Comparison of ENCODE assay signal across 9 mouse cellular contexts in the genomic region with DNA sequence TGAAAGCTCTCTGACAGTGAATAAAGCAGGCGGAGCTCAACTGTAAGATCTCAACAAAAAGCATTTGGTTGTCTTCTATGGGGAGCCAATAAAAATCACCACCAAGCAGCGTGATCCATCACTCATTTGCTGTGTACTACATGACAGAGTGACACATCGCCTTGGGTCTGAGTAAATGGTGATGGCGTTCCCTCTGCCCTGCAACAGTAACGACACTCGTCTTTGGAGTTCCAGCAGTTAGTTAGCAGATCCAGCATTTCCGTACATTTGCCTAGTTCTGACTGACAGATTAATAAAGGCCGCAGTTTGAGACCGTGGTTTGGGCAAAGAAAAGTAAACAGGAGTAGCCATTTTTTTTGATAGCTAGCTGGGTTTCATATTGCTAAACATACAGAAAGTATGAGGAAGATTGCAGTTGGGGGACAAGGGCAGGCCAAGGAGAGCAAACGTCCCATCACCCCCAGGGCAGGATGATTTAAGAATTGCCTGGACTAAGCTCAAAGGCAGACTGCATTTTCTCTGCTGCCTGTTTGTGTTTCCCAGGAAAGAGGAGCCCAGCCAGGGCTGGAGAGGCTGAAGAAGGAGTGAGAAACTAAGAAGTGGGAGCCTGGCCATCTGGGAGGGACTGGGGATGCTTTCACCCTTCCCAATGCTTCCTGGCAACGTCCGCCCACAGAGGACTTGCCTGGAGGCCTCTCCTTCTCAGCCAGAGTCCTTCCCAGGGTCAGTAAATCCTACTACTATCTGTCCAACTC. TPM values are rescaled to one million over a fixed set of nuclear protein-coding genes. Genes with fewer than 3 reads are reported as not detected.
DNase-seq lines count a peak whose midpoint lies in the region; ATAC-seq and TF ChIP-seq lines count a peak whose summit lies in the region.
"Had no signal": no experiment of that assay in that cellular context is flagged by ENCODE, and none has a peak within 500 bp of the region (broad histone marks: within the 10 kb centered on the region; RNA-seq: fewer than 3 reads in every experiment).

No protein-coding gene starts in this region.

- H3K9me3 ChIP-seq in hindbrain, postnatal 0 days (ENCODE audit: low read length): no peaks in the 10 kb centered on the region

- TF ChIP-seq CTCF in hindbrain, postnatal 0 days (IDR thresholded peaks at IDR 0.05; ENCODE audit: low read depth): no peak

- H3K27me3 ChIP-seq in hindbrain, postnatal 0 days (ENCODE audit: insufficient read depth, low read length): no peaks in the 10 kb centered on the region

- no peak overlapping the region for H3K4me2 ChIP-seq in hindbrain, postnatal 0 days (ENCODE audit: low read depth, low read length)

- no peak overlapping the region for H3K9ac ChIP-seq in hindbrain, postnatal 0 days (replicated peaks; ENCODE audit: low read length)

- peak; percentile 53 for DNase-seq in layer of hippocampus, adult 11-12 months (ENCODE audit: low spot score)
- no peak for DNase-seq in layer of hippocampus, adult 9-10 months (ENCODE audit: low spot score)
- DNase-seq in frontal cortex, postnatal 10 days (ENCODE audit: low spot score in 2 of 2): peak; percentile 52 to 54
- peak; percentile 83 for DNase-seq in hindbrain, postnatal 0 days (ENCODE audit: low spot score)
- peak; percentile 48 for DNase-seq in lung, postnatal 36 days
- peak; percentile 52 for DNase-seq in skeletal muscle tissue, adult 2 months (ENCODE audit: low read depth, low spot score)
- no peak for DNase-seq in liver

- H3K27ac ChIP-seq in hindbrain, postnatal 0 days: peak overlapping the region; percentile 71

- no peak overlapping the region for H3K4me3 ChIP-seq in hindbrain, postnatal 0 days (ENCODE audit: low read length)

- no peaks in the 10 kb centered on the region for H3K4me1 ChIP-seq in hindbrain, postnatal 0 days (ENCODE audit: insufficient read depth, low read length)

- peak; percentile 94 for ATAC-seq in hindbrain, postnatal 0 days
- ATAC-seq in erythroid progenitor cell, adult 5-6 weeks (replicated peaks; ENCODE audit: low FRiP score, poor library complexity, severe bottlenecking): no peak

- 30% methylated on average over 12 of the region's 12 CpGs for WGBS in hindbrain, postnatal 0 days

- no peaks in the 10 kb centered on the region for H3K36me3 ChIP-seq in hindbrain, postnatal 0 days (ENCODE audit: insufficient read depth, low read length)

RNA-seq across cellular contexts. Expression of gene Fjx1, which starts 11.5 kb away (rescaled TPM):
- 77.8 and 92.0 TPM in 2 replicates for total RNA-seq in hindbrain, postnatal 0 days (2014; rRNA removed)
- 27.2 and 30.1 TPM in 2 replicates for polyA plus RNA-seq in hindbrain, postnatal 0 days (2015; fragmentation: Nextera tagmentation; extraction: Ambion mirVana)
- not detected in 2 replicates for total RNA-seq in erythroid progenitor cell, adult 5-6 weeks (2015; ENCODE audit: low replicate concordance)
- total RNA-seq in erythroid progenitor cell, adult 5-6 weeks (2017; ENCODE audit: low replicate concordance): not detected in 2 replicates
- total RNA-seq: liver, adult 2 months had no signal

RNA-seq across cellular contexts. Expression of gene Trim44, which starts 56.1 kb away (rescaled TPM):
- 78.2 and 87.6 TPM in 2 replicates for total RNA-seq in hindbrain, postnatal 0 days (2014; rRNA removed)
- polyA plus RNA-seq in hindbrain, postnatal 0 days (2015; fragmentation: Nextera tagmentation; extraction: Ambion mirVana): 42.2 and 44.1 TPM in 2 replicates
- total RNA-seq in erythroid progenitor cell, adult 5-6 weeks (2015; ENCODE audit: low replicate concordance): 25.2 and 26.3 TPM in 2 replicates
- total RNA-seq in erythroid progenitor cell, adult 5-6 weeks (2017; ENCODE audit: low replicate concordance): 21.8 and 23.6 TPM in 2 replicates

Comparison
In these comparisons a context has a peak if more than half of its experiments do, and no peak if none do; other contexts are left out.
1. DNase-seq: peak in layer of hippocampus, adult 11-12 months (single experiment), frontal cortex, postnatal 10 days (2 of 2), hindbrain, postnatal 0 days (single experiment), lung, postnatal 36 days (single experiment) and skeletal muscle tissue, adult 2 months (single experiment); none in layer of hippocampus, adult 9-10 months (single experiment) and liver (single experiment).
2. RNA of gene Fjx1, which starts 11.5 kb away (total RNA-seq): 77.8 to 92.0 TPM in hindbrain, postnatal 0 days; not detected in erythroid progenitor cell, adult 5-6 weeks; every median in the first group is over 10 times any median in the second.